Mouse (Mus musculus): ENCODE data around the gene Pigg.
"Not testable (repeated sequence)": the region's sequence is repeated elsewhere in the genome, so short reads cannot be mapped to it uniquely, and the experiment has no call there.

Pigg gene

DNA sequence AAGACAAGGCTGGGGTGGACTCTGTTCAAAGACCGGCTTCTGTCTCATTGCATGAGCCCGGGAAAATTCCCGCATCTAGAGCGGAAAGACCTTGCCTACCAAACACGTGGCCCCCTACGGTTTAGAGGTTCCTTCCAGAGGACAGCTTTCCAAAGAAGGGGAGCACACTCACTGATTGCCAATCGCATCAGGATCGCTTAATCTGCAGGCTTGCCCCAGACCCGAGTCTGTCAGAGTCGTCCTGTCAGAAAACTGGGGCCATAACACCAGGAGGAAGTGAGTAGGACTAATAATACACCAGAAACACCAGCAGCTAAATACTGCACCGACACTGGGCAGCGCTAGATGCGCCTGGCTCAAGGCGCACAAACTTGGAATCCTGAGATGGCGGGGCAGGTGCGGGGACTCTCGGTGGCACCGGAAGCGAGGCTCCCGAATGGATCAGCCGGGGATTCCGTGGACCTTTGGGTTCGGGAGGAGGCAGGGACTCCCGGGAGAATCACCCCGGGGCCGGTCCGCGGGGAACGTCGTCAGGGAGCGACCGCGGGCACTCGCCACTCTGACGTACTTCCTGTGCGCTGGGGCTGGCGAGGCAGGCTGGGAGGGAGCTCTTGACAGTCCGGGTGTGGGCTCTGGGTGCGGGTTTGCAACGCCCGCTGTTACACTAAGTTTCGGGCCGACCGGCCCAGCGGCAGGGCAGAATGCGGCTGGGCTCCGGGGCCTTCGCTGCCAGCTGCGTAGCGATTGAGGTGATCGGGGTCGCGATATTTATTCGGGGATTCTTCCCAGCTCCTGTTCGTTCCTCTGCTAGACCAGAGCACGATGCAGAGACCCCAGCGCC, at the start of gene Pigg:
Gene Pigg, plus strand, starts transcription at position 386 of the 841 bp plus-strand sequence.
- peak; percentile 100 for DNase-seq

DNA sequence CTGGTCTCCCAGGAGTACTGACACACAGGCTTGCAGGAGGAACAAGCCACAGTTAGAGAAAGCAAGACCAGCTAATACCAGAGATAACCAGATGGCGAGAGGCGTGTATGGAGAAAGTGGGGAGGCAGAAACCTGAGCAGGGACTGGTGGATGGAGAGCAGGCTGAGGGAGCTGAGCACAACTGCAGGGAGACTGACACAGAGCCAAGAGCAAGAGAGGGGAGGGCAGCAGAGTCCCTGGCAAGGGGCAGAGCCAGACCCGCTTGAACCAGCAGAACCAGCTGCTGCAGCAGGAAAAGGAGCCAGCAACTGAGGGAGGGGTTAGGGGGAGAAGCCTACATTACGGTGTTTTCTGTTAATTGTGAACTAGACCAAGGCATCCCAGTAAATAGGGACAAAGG, 49.7 kb upstream of the Pigg start:
- DNase-seq = peak; percentile 91

DNA sequence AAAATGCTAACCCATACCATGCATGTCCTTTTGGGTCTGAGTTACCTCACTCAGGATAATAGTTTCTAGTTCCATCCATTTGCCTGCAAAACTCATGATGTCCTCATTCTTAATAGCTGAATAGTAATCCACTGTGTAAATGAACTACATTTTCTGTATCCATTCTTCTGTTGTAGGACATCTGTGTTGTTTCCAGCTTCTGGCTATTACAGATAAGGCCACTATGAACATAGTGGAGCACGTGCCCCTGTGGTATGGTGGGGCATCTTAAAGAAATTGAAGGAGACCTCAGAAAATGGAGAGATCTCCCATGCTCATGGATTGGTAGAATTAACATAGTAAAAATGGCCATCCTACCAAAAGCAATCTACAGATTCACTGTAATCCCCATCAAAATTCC, 48.6 kb upstream of the Pigg start:
- not testable (repeated sequence) for DNase-seq

DNA sequence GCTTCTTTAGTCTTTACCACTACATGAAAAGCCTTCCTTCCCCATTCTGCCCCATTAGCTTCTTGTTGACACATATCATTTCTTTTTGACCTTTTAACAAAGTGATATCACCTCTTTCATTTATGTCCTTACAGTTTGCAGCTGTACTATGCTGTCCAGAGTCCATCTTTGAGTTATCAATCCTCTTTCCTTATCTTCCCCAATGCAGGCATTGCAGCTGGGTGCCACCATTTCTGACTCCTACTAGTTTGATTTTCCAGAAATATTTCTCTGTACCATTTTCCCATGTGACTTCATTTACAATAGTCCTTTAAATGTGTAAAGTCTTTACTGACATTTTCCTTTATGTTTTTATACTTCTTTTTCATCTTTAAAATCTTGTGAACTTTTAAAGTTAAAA, 45.4 kb upstream of the Pigg start:
- no peak for DNase-seq

GRCm38 (mm10) chr5:108268127-108269062, 44.0 kb upstream of the Pigg start, which contains the start of gene Dr1:
Dr1 (plus strand) TSS chr5:108268897.
- DNase-seq = peak; percentile 99

DNA sequence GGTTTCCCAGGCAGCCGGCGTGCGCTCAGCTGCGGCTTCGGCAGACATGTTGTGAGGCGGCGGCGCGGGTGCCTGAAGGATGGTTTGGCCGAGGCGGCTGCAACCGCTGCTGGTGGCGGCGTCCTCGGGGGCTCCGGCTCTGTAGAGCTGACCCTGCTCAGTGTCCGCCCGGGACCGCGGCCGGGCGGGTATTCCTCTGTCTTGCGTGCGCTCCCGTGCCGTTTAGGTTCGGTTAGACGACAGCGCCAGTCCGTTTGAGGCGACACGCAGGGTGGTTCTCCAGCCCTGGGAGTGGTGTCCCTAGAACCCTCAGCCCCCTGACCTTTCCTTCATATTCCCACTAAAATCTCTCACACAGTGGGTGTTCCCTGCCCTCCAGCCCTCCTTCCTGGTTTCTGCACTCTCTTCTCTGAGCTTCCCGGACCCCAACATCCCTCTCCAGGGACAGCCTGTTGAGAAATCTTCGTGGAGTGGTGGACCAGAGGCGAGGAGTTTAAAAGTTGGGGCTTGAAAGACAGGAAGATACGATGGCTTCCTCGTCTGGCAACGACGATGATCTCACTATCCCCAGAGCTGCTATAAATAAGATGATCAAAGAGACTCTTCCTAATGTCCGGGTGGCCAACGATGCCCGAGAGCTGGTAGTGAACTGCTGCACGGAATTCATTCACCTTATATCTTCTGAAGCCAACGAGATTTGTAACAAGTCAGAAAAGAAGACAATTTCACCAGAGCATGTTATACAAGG, 43.2 kb upstream of the Pigg start:
- peak; percentile 94 for DNase-seq

GRCm38 (mm10) chr5:108269811-108270151, 42.6 kb upstream of the Pigg start:
- no peak for DNase-seq

GRCm38 (mm10) chr5:108270415-108270814, 42.0 kb upstream of the Pigg start:
- peak; percentile 79 for DNase-seq

- peak; percentile 58 for DNase-seq
These were observed 41.1 kb upstream of the Pigg start for GRCm38 (mm10) chr5:108271345-108271744.

- peak; percentile 45 for DNase-seq
These were observed 25.5 kb upstream of the Pigg start for GRCm38 (mm10) chr5:108286957-108287356.

DNA sequence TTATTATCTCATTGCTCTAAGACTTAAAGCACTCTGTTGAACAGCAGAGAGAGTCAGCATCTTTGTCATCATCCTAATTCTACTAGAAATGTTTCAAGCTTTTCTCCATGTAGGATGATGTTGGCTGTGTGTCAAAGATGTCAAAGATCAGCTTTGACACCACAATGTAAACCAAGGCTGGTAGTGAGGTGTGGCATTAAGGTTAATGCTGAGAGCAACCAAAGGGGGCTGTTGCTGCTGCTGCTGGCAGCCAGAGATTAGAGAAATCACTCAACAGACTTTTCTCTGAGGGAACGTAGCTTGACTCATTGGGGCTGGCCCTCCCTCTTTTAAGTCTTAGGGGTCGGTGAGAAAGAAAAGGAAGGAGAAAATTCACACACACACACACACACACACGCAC, 10.8 kb upstream of the Pigg start:
- DNase-seq = no peak

- DNase-seq = peak; percentile 66
These were observed 854 bp downstream of the Pigg start for GRCm38 (mm10) chr5:108313065-108313860.

DNA sequence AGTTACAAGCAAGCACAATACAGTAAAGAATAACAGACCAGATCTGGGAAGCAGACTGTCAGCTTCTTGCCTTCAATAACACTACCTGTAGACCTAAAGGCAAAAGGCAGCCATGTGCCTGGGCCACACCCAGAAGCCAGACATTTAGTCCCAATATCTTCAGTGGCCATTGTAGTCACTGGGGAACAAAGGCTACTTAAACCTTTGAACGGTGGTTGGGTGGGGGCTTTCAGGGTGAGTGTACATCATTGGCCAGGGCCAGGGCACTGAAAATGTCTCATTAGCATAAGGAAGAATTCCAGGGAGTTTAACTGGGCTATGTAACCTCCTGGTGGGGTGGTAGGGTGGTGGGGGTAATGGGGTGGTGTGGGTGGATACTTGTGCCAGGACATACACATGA, 18.6 kb downstream of the Pigg start:
- peak; percentile 70 for DNase-seq

GRCm38 (mm10) chr5:108337385-108337784, 25.0 kb downstream of the Pigg start:
- peak; percentile 41 for DNase-seq

DNA sequence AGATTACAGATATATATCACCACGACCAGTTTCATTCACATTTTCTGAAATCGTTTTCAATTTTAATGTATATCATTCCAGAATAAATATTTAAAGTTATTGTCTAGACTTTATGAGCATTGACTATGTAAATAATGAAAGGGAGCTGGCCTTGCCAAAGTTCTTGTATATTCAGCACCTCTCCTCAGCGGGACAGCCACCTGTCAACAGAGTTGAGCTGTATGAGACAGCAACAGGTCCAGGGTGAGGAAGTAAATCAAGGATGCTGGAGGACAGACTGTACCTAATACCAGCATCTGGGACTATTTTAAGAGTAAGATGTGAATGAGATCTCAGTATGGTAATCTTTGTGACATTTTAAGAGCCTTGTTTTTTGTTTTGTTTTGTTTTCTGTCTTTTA, 25.6 kb downstream of the Pigg start:
- no peak for DNase-seq

GRCm38 (mm10) chr5:108343680-108344170, 31.3 kb downstream of the Pigg start:
- DNase-seq = peak; percentile 54

- peak; percentile 45 for DNase-seq
These were observed 33.1 kb downstream of the Pigg start for GRCm38 (mm10) chr5:108345313-108346071.

- DNase-seq = peak; percentile 53
These were observed 35.4 kb downstream of the Pigg start for GRCm38 (mm10) chr5:108347843-108348242.

GRCm38 (mm10) chr5:108349511-108350148, 37.2 kb downstream of the Pigg start:
- no peak for DNase-seq

- DNase-seq = no peak
These were observed 41.6 kb downstream of the Pigg start for GRCm38 (mm10) chr5:108354056-108354455.

- DNase-seq = no peak
These were observed 45.5 kb downstream of the Pigg start for GRCm38 (mm10) chr5:108357862-108358261.

All from heart, adult 11 months (tissue).